Mouse (Mus musculus): Measurements from ENCODE around the gene Pole4. TPM values are rescaled to one million over a fixed set of nuclear protein-coding genes. Genes with fewer than 3 reads are reported as not detected.

Gene Pole4
- total and polyA plus RNA-seq, 3 experiments, result 49.7 to 178 (median 79.8) TPM

DNA sequence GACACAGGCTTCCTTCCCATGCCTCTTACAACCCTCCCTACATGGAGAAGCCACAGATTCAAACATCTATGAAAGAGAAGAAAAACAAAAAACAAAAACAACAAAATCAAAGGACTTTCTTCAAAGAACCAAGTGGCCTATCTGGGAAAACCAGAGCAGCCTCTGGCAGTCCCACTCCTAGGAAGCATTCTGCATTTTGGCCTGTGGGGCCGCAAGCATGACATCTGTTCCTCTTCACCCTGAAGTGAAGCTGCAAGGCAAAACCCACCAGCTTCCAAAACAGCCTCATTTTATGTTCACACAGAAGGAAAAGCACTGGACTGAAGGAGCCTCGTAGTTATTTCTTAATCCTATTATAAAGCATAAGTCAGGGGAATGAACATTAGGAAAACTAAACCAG lies 56.1 kb downstream of the Pole4 start:
- DNase-seq (ENCODE audit: extremely low read depth), result no peak
- in situ Hi-C loops (cut with MboI; ENCODE audit: low pct_ligation_motif_present, low pct_unique_long_range_greater_than_20kb, low sequenced_read_pairs), result no loop called here
- Histone ChIP-seq H3K4me2 (ENCODE audit: insufficient read depth, low read depth, poor library complexity, severe bottlenecking) (no peak overlapping the region), H3K9ac (ENCODE audit: insufficient read depth, low read depth) (no peak overlapping the region), H3K4me3 (replicated peaks in 1 of 3; ENCODE audit: low read depth in 2 of 3, low read length in 2 of 3, poor library complexity in 1 of 3) (no peak overlapping the region), H3K27me3 (replicated peaks) (no peaks in the 10 kb centered on the region), H3K79me2 (replicated peaks; ENCODE audit: control insufficient read depth, extremely low read depth, insufficient read depth, poor library complexity, severe bottlenecking) (peaks cover 6% of the 10 kb centered on the region), H3K4me1 (ENCODE audit: control insufficient read depth in 1 of 2, insufficient read depth in 2 of 2) (peaks cover 4 to 43% of the 10 kb centered on the region in 2 experiments; a peak in 2 of 4 replicates), H3K9me3 (replicated peaks; ENCODE audit: low read length) (no peaks in the 10 kb centered on the region), H3K27ac (ENCODE audit: insufficient read depth, low read depth) (no peak overlapping the region), H3K36me3 (replicated peaks in 1 of 2; ENCODE audit: control insufficient read depth in 1 of 2, insufficient read depth in 1 of 2, low read length in 1 of 2) (peaks cover 22 to 37% of the 10 kb centered on the region in 2 experiments)
- no peak for TF ChIP-seq MAFK (IDR thresholded peaks at IDR 0.05; ENCODE audit: insufficient replicate concordance, low read length)
- no peak for TF ChIP-seq TBP (conservative IDR thresholded peaks at IDR 0.05; ENCODE audit: low read depth, low read length)
- TF ChIP-seq MAX (IDR thresholded peaks at IDR 0.05; ENCODE audit: low read length), result no peak
- TF ChIP-seq ETS1 (conservative IDR thresholded peaks at IDR 0.05; ENCODE audit: low read depth, low read length), result no peak
- TF ChIP-seq SIN3A (IDR thresholded peaks at IDR 0.05; ENCODE audit: low read length), result no peak
- TF ChIP-seq SMC3 (IDR thresholded peaks at IDR 0.05; ENCODE audit: low read depth, low read length), result no peak
- TF ChIP-seq JUND (conservative IDR thresholded peaks at IDR 0.05; ENCODE audit: low read depth, low read length), result no peak
- no peak for TF ChIP-seq CHD2 (IDR thresholded peaks at IDR 0.05; ENCODE audit: low read length)
- no peak for TF ChIP-seq BHLHE40 (IDR thresholded peaks at IDR 0.05; ENCODE audit: low read depth, low read length)
- no peak for TF ChIP-seq MYC (IDR thresholded peaks at IDR 0.05; ENCODE audit: low read depth, low read length)
- TF ChIP-seq JUN (IDR thresholded peaks at IDR 0.05; ENCODE audit: insufficient read depth, low read depth, low read length), result no peak
- TF ChIP-seq UBTF (IDR thresholded peaks at IDR 0.05; ENCODE audit: low read depth, low read length), result no peak
- no peak for TF ChIP-seq ZKSCAN1 (IDR thresholded peaks at IDR 0.05; ENCODE audit: borderline replicate concordance, low read depth, low read length)
- no peak for TF ChIP-seq PAX5 (IDR thresholded peaks at IDR 0.05; ENCODE audit: low read length)
- dilution Hi-C loops (cut with MboI; ENCODE audit: extremely low pct_ligation_motif_present, extremely low pct_unique_long_range_greater_than_20kb, low sequenced_read_pairs), result no loop called here

DNA sequence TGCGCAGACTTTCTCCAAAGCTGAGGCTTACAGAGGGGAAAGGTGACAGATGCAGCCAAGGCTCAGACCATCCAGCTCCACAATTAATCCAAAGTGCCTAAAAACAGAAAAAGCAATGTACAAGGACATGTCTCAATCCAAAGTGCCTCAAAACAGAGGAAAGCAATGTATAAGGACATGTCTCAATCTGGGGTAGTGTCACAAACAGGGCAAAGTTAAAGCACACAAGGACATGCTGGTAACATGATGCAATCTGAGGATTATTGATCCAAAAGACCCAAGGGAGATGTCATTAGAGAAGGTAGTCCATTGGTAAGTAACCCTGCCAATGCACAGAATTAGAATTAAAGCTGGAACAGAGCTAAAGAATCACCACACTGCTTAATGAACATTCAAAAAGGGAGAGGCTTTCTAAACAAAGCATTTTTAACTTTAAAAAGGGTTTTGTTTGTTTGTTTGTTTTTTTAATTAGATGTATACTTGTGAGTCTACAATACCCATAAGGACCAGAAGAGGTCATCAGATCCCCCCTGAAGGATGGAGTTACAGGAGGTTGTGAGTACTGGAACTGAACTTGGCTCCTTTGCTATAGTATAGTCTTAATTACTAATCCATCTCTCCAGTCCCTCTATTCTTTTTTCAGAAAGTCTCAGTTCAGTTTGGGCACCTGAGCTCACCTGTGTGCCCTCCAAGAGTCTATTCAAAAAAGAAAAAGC lies 57.1 kb downstream of the Pole4 start:
- no peak overlapping the region for H3K4me2 ChIP-seq (ENCODE audit: insufficient read depth, low read depth, poor library complexity, severe bottlenecking)
- in situ Hi-C loops (cut with MboI; ENCODE audit: low pct_ligation_motif_present, low pct_unique_long_range_greater_than_20kb, low sequenced_read_pairs) (no loop called here), dilution Hi-C loops (cut with MboI; ENCODE audit: extremely low pct_ligation_motif_present, extremely low pct_unique_long_range_greater_than_20kb, low sequenced_read_pairs) (no loop called here)
- H3K79me2 ChIP-seq (replicated peaks; ENCODE audit: control insufficient read depth, extremely low read depth, insufficient read depth, poor library complexity, severe bottlenecking), result peaks cover 6% of the 10 kb centered on the region
- no peak overlapping the region for H3K9ac ChIP-seq (ENCODE audit: insufficient read depth, low read depth)
- H3K4me3 ChIP-seq (replicated peaks in 1 of 3; ENCODE audit: low read depth in 2 of 3, low read length in 2 of 3, poor library complexity in 1 of 3), result no peak overlapping the region
- no peak for DNase-seq (ENCODE audit: extremely low read depth)
- peak in 1 of 2 experiments; percentile 36; a peak in 2 of 4 replicates for TF ChIP-seq CTCF (conservative IDR thresholded peaks at IDR 0.05 in 1 of 2, IDR thresholded peaks at IDR 0.05 in 1 of 2; ENCODE audit: low read depth in 2 of 2, low read length in 2 of 2)
- TF ChIP-seq RAD21 (IDR thresholded peaks at IDR 0.05; ENCODE audit: low read depth, low read length), result peak; percentile 28
- no peak for TF ChIP-seq USF2 (conservative IDR thresholded peaks at IDR 0.05; ENCODE audit: low read depth, low read length)
- peak; percentile 14 for TF ChIP-seq SMC3 (IDR thresholded peaks at IDR 0.05; ENCODE audit: low read depth, low read length)
- H3K36me3 ChIP-seq (replicated peaks in 1 of 2; ENCODE audit: control insufficient read depth in 1 of 2, insufficient read depth in 1 of 2, low read length in 1 of 2), result peaks cover 22 to 37% of the 10 kb centered on the region in 2 experiments
- no peaks in the 10 kb centered on the region for H3K27me3 ChIP-seq (replicated peaks)
- H3K4me1 ChIP-seq (ENCODE audit: control insufficient read depth in 1 of 2, insufficient read depth in 2 of 2), result peaks cover 4 to 39% of the 10 kb centered on the region in 2 experiments; a peak in 2 of 4 replicates
- H3K9me3 ChIP-seq (replicated peaks; ENCODE audit: low read length), result no peaks in the 10 kb centered on the region
- H3K27ac ChIP-seq (ENCODE audit: insufficient read depth, low read depth), result no peak overlapping the region
